Mouse (Mus musculus) C2C12 (cell line): ENCODE results near the gene Enox1. TPM values are rescaled to one million over a fixed set of nuclear protein-coding genes. Genes with fewer than 3 reads are reported as not detected.

ENCODE experiments used
- H3K27me3 ChIP-seq: one replicate; pipeline ENCODE4 v1.6.1; 2011; ENCODE audit not compliant: control insufficient read depth, insufficient read depth, insufficient read length
- H3K36me3 ChIP-seq: one replicate; pipeline ENCODE4 v1.6.1; 2011; ENCODE audit not compliant: control insufficient read depth, insufficient read depth
- H3K4me3 ChIP-seq: one replicate; pipeline ENCODE4 v1.5.1; 2011; ENCODE audit warnings: mild to moderate bottlenecking, control low read depth; ENCODE audit not compliant: poor library complexity, insufficient read depth, severe bottlenecking
- H3K79me2 ChIP-seq: one replicate; pipeline ENCODE4 v1.6.1; 2011; ENCODE audit not compliant: control insufficient read depth, insufficient read depth
- H3K79me3 ChIP-seq: one replicate; pipeline ENCODE4 v1.6.1; 2011; ENCODE audit warnings: low read depth, control low read depth
- H3ac ChIP-seq: one replicate; pipeline ENCODE3; 2011; ENCODE audit warnings: low read depth; ENCODE audit not compliant: control insufficient read depth, insufficient read length
- CEBPB ChIP-seq: IDR thresholded peaks from one replicate; pipeline ENCODE4 v1.6.1; 2011; ENCODE audit warnings: low read depth, mild to moderate bottlenecking, control low read depth, moderate library complexity
- CTCF ChIP-seq: IDR thresholded peaks from one replicate; pipeline ENCODE4 v1.5.1; 2011; ENCODE audit not compliant: control insufficient read depth, insufficient read depth, insufficient read length
- FOSL1 ChIP-seq: IDR thresholded peaks from one replicate; pipeline ENCODE4 v1.8.0; 2011; ENCODE audit warnings: mild to moderate bottlenecking, low read length; ENCODE audit not compliant: poor library complexity, insufficient read depth, severe bottlenecking
- MAX ChIP-seq: IDR thresholded peaks from one replicate; pipeline ENCODE4 v1.6.1; 2011; ENCODE audit warnings: mild to moderate bottlenecking, control low read depth
- MYOD1 ChIP-seq: IDR thresholded peaks from one replicate; pipeline ENCODE4 v1.6.1; 2011; ENCODE audit warnings: low read depth; ENCODE audit not compliant: control insufficient read depth, insufficient read length
- MYOG ChIP-seq: IDR thresholded peaks from one replicate; pipeline ENCODE4 v1.6.1; 2011; ENCODE audit not compliant: control insufficient read depth, insufficient read length; ENCODE audit errors: extremely low read depth
- USF1 ChIP-seq: IDR thresholded peaks from one replicate; pipeline ENCODE4 v1.6.1; 2011; ENCODE audit warnings: low read depth, mild to moderate bottlenecking, control low read depth, moderate library complexity
- polyA plus RNA-seq: library from polyadenylated mRNA; unstranded; fragments of >200 nt; fragmentation: generic; extraction: Trizol; gene quantifications from one replicate; pipeline ENCODE4 v1.2.1, GENCODE M21; 2012; ENCODE audit warnings: missing spikeins

Enox1 gene
- polyA plus RNA-seq, 1 experiment: 0.75 TPM

- Histone ChIP-seq H3K27me3 (no peaks in the 10 kb centered on the region), H3K4me3 (no peak overlapping the region), H3K79me3 (no peaks in the 10 kb centered on the region), H3K36me3 (no peaks in the 10 kb centered on the region), H3ac (no peak overlapping the region), H3K79me2 (no peaks in the 10 kb centered on the region)
- no peak for TF ChIP-seq FOSL1
- no peak for TF ChIP-seq CEBPB
- TF ChIP-seq MYOG: no peak
- TF ChIP-seq MAX: no peak
- TF ChIP-seq CTCF: no peak
- TF ChIP-seq MYOD1: no peak
- no peak for TF ChIP-seq USF1
These were observed 2.8 kb downstream of the Enox1 start for GRCm38 (mm10) chr14:77159397-77159796.

- Histone ChIP-seq H3K79me3 (no peaks in the 10 kb centered on the region), H3K27me3 (no peaks in the 10 kb centered on the region), H3K36me3 (no peaks in the 10 kb centered on the region), H3K4me3 (no peak overlapping the region), H3K79me2 (no peaks in the 10 kb centered on the region), H3ac (no peak overlapping the region)
- TF ChIP-seq USF1 (no peak), MYOD1 (no peak), CTCF (no peak), MAX (no peak), FOSL1 (no peak), CEBPB (no peak)
These were observed 5.9 kb downstream of the Enox1 start for GRCm38 (mm10) chr14:77162496-77162895.

- TF ChIP-seq CTCF (no peak), CEBPB (no peak), MYOD1 (no peak), MAX (no peak), USF1 (no peak), FOSL1 (no peak), MYOG (no peak)
These were observed 7.8 kb downstream of the Enox1 start for GRCm38 (mm10) chr14:77164396-77164795.

DNA sequence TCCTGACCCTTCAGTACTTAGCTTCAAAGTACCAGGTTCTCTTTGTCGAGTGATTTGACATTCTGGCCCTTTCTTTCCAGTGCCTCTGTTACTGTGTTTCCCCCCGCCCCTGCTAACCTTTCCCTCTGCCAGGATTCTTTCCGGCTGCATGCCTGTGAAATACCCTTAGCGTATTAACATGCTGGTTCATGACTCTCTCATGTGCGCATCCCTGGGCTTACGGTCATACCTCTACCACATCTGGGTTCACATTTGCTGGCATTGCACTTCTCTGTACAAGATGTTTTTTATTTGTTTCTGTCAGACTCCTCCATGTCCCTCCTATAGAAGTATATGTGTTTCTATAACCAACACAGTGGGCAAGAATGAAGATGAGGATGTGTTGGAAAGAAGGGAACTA, 11.6 kb downstream of the Enox1 start:
- Histone ChIP-seq H3K36me3 (no peaks in the 10 kb centered on the region), H3K79me2 (no peaks in the 10 kb centered on the region), H3K79me3 (no peaks in the 10 kb centered on the region), H3K27me3 (no peaks in the 10 kb centered on the region), H3K4me3 (no peak overlapping the region), H3ac (no peak overlapping the region)
- no peak for TF ChIP-seq MYOD1
- TF ChIP-seq USF1: no peak
- no peak for TF ChIP-seq MAX
- TF ChIP-seq FOSL1: no peak
- TF ChIP-seq CTCF: no peak
- TF ChIP-seq MYOG: no peak
- TF ChIP-seq CEBPB: no peak

More at GRCm38 (mm10) chr14:77164396-77164795, 7.8 kb downstream of the Enox1 start:
- Histone ChIP-seq H3K79me3 (no peaks in the 10 kb centered on the region), H3K27me3 (no peaks in the 10 kb centered on the region), H3K79me2 (no peaks in the 10 kb centered on the region), H3K36me3 (no peaks in the 10 kb centered on the region), H3ac (no peak overlapping the region), H3K4me3 (no peak overlapping the region)

- TF ChIP-seq FOSL1 (no peak), MAX (no peak), MYOG (no peak), USF1 (no peak), MYOD1 (no peak), CTCF (no peak), CEBPB (no peak)
- H3K79me3 ChIP-seq: no peaks in the 10 kb centered on the region
- H3K36me3 ChIP-seq: no peaks in the 10 kb centered on the region
- H3K79me2 ChIP-seq: no peaks in the 10 kb centered on the region
- H3ac ChIP-seq: no peak overlapping the region
- no peak overlapping the region for H3K4me3 ChIP-seq
- no peaks in the 10 kb centered on the region for H3K27me3 ChIP-seq
These were observed 17.9 kb downstream of the Enox1 start for GRCm38 (mm10) chr14:77174491-77174890.

GRCm38 (mm10) chr14:77174931-77175330, 18.4 kb downstream of the Enox1 start:
- H3K79me3 ChIP-seq: no peaks in the 10 kb centered on the region
- TF ChIP-seq MYOD1: no peak
- no peak for TF ChIP-seq MAX
- TF ChIP-seq CEBPB: no peak
- no peak for TF ChIP-seq MYOG
- TF ChIP-seq FOSL1: no peak
- no peak for TF ChIP-seq USF1
- no peaks in the 10 kb centered on the region for H3K36me3 ChIP-seq
- H3K79me2 ChIP-seq: no peaks in the 10 kb centered on the region
- H3ac ChIP-seq: no peak overlapping the region
- no peaks in the 10 kb centered on the region for H3K27me3 ChIP-seq
- H3K4me3 ChIP-seq: no peak overlapping the region
